Mouse (Mus musculus) bone marrow macrophage, adult 2 months (primary cell): ENCODE results near the gene Gga3.

Experiments used
- CTCF ChIP-seq: IDR thresholded peaks from 2 replicates; pipeline ENCODE4 v1.5.1; 2012; ENCODE audit warnings: low read depth, mild to moderate bottlenecking, low read length, moderate library complexity
- POLR2A ChIP-seq: IDR thresholded peaks from 2 replicates; pipeline ENCODE4 v1.6.1; 2012; ENCODE audit warnings: mild to moderate bottlenecking, low read depth, low read length, borderline replicate concordance

GRCm38 (mm10) chr11:115609576-115609975 is 5.7 kb upstream of the Gga3 start:
- TF ChIP-seq CTCF: no peak
- TF ChIP-seq POLR2A: no peak
